Mouse (Mus musculus): ENCODE results near the gene Fbxo34.
"Not testable (repeated sequence)": the region's sequence is repeated elsewhere in the genome, so short reads cannot be mapped to it uniquely, and the experiment has no call there.

Gene Fbxo34

DNA sequence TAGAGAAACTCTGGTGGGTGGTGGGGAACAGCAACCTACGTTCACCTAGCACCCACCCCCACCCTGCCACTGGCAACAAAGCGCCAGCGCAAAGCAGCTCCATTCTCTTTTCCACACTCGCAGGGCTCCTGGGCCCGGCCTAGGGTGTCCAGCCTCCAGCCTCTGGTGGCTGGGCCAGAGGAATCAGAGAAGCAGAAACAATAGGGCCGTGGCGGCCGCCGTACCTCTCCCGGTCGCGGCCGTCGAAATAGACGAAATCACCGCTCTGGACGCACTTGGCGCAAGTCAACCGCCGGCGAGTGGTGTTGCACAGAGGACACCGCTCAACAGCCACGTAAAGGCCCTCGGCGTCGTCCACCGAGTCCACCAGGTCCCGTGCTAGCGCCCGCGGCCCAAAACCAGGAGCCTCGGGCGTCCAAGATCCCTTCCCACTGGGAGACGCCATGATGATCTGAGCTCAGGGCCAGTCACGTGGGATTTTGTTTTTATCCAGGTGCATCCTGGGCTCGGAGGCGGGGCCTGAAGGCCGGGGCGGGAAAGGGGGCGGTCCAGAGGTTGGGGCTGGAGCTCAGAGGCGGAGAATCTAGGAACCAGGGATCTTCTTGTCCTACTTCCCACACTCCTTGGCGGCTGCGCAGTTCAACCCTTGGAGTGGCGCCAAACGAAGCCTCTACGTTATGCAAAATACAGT is 117.9 kb downstream of the Fbxo34 start:
- DNase-seq, result peak; percentile 97

DNA sequence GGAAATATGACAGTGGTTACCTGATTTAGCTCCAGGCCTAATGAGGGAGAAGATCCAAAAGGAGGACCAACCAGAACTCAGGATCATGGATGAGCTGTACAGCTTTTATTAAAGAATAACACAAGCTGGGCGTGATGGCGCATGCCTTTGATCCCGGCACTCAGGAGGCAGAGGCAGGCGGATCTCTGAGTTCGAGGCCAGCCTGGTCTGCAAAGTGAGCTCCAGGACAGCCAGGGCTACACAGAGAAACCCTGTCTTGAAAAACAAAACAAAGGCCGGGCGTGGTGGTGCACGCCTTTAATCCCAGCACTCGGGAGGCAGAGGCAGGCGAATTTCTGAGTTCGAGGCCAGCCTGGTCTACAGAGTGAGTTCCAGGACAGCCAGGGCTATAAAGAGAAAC is 120.3 kb downstream of the Fbxo34 start, which contains the start of gene Atg14:
Gene Atg14 (minus strand): TSS at position 101 of the 400 bp plus-strand sequence.
- not testable (repeated sequence) for DNase-seq

DNA sequence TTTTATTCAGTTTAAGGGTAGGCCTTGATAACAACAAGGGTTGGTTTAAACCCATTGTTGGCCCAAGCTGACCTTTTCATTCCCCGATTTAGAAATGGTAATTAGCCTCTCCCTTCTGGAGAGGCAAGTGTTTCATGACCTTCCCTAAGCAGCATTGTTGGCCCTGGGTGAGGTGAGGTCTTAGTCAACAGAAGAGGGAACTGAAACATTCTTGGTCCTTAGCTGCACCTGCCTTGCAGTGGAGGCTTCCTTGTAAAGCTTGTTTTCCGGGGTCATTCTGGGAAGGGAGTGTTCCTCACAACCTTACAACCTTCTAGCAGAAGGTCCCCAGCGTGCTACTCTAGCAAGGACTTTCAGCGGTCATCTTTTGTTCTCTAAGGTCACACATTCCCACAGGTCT is 122.5 kb downstream of the Fbxo34 start:
- DNase-seq, result no peak

DNA sequence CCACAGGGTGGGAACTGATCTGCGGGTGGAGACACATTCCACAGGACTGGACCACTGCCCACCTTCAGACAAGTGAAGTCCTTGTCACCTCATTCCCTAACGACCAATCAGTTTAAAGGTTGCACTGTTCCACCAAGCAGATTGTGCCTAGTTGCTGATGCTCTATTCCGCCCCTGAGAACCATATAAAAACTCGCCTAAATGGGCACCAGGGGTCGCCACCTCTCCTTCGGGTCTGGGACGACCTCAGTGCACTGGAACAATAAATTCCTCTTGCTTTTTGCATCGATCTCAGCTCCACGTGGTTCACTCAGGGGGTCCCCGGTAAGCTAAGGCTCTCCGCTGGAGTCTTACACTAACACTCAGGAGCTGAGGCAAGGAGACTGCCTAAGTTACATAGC is 124.5 kb downstream of the Fbxo34 start:
- DNase-seq, result no peak

DNA sequence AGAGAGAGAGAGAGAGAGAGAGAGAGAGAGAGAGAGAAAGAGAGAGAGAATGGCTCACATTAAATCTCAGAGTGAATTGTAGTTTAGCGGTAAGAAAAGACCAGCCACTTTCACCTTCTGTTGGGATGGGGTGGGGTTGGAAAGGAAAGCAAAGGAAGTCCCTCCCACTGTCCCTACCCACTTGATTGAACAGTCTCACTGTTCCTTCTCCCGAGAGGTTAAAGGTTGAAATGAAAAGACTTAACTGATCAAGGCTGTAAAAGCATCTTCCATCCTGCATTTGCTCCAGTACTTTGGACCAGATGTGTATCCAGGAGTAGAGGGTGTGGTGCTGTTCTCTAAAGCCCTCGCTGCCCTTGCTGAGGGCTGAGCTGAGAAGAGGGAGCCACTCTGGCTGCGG is 126.5 kb downstream of the Fbxo34 start:
- no peak for DNase-seq

DNA sequence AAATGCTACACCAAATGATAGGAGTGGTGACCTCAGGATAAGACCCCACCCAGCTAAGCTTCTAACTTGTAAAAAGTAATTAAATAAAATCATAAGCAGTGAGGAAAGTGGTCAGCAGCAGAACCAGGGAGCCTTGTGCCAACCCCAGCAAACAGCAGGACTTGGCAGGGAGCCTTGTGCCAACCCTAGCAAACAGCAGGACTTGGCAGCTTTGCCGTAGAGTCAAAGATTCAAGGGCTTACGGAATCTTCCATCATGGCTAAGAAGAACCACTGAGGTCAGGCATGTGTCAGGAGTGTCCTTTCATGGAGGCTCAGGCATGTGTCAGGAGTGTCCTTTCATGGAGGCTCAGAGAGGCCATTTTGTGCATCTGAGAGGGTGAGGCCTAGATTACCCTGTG is 127.9 kb downstream of the Fbxo34 start:
- no peak for DNase-seq

DNA sequence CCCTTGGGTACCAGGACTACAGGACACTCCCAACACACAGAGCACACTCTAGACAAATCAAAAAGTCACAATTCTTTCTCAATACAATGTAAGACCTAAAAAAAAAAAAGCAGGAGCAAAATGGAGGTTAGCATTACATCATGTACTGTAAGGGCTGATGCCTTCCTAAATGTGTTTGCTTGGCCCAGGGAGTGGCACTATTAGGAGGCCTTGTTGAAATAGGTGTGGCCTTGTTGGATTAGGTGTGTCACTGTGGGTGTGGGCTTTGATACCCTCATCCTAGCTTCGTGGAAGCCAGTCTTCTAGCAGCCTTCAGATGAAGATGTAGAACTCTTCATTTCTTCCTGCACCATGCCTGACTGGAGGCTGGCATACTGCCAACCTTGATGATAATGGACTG is 131.1 kb downstream of the Fbxo34 start:
- no peak for DNase-seq
